Mouse (Mus musculus): ENCODE results near the gene Gm45711.
"Not testable (repeated sequence)": the region's sequence is repeated elsewhere in the genome, so short reads cannot be mapped to it uniquely, and the experiment has no call there.

Gene Gm45711

DNA sequence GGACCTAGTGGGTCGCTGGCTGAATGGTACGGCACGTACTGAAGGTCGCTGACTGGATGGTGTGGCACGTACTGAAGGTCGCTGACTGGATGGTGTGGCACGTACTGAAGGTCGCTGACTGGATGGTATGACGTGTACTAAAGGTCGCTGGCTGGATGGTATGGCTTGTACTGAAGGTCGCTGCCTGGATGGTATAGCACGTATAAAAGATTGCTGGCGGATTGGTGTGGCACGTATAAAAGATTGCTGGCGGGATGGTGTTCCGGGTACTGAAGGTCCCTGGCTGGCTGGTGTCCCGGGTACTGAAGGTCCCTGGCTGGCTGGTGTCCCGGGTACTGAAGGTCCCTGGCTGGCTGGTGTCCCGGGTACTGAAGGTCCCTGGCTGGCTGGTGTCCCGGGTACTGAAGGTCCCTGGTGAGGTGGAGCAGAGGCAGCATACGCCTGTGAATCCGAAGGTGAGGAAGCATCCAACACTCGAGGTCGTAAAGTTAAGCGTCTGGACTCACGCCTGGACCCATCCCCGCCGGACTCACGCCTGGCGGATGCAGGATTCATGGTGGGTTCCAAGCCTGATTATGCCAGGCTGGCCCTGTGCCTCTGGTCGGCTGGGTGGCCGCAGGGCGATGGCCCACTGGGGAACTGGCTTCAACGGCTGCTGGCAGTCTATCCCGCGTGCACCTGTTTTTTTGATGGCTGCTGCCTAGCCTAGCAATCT, at the start of gene Gm45711, which contains the start of gene Cmtm1:
Gm45711 (minus strand) TSS at position 641 of the 715 bp plus-strand sequence.
Cmtm1 (minus strand) TSS at position 705 of the 715 bp plus-strand sequence.
- not testable (repeated sequence) for DNase-seq (ENCODE audit: low read depth in 2 of 2, low spot score in 2 of 2)

GRCm38 (mm10) chr8:104358637-104359036, 48.8 kb upstream of the Gm45711 start:
- DNase-seq (ENCODE audit: low read depth in 2 of 2, low spot score in 2 of 2): no peak

- no peak for DNase-seq (ENCODE audit: low read depth in 2 of 2, low spot score in 2 of 2)
Measured at GRCm38 (mm10) chr8:104354504-104354903, 44.6 kb upstream of the Gm45711 start.

- DNase-seq (ENCODE audit: low read depth in 2 of 2, low spot score in 2 of 2): no peak
Measured at GRCm38 (mm10) chr8:104353186-104353585, 43.3 kb upstream of the Gm45711 start.

GRCm38 (mm10) chr8:104350047-104350446, 40.2 kb upstream of the Gm45711 start:
- no peak for DNase-seq (ENCODE audit: low read depth in 2 of 2, low spot score in 2 of 2)

DNA sequence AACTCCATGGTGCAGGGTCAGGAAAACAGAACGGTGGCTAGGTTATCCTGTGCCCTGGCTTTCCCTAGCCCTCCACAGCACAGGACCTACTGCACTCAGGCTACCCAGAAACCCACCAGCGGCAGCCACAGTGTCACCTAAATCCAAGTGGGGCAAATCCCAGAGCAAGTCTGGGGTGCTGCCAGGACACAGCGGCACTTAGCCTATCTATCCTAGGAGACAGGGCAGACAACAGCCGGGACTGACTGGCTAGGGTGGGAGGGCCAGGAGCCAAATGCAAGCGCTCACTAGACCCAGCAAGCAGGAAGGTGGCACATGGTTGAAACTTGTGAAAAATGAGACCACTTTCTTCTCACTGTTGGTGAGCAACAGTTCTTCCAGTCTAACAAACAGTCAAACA, 39.1 kb upstream of the Gm45711 start:
- no peak for DNase-seq (ENCODE audit: low read depth in 2 of 2, low spot score in 2 of 2)

DNA sequence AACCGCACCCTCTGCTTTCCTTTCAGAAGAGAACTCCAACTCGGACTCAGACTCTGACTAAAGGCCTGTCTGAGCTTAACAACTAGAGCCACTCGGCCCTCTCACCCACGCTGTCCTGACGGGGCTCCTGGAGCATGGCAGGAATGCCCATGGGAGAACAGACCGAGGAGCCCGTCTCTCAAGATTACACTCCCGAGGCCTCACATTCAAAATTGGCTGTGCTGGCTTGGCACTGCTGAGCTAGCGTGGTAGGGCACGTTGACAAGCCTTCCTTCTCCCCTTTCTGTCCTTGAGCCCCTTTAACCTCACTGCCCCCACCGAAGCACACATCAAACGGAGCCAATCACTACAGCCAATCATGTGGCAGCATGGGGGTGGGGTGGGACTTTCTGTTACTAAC, 36.8 kb upstream of the Gm45711 start:
- DNase-seq (ENCODE audit: low read depth in 2 of 2, low spot score in 2 of 2): no peak

DNA sequence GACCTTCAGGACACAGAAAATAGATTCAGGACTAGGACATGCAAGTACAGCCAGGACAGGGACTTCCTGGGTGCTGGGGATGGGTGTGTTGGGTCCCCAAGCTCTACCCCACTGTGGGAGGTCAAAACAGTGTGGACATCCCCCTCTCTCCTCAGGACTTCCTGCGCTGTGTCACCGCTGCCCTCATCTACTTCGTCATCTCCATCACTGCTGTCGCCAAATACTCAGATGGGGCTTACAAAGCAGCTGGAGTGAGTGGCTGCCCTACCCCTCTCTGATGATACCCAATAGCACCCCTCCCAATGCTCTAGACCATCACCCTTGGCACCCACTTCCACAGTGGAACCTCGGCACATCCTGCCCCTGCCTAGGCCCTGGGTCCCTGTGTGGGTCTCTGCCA, 34.7 kb upstream of the Gm45711 start:
- DNase-seq (ENCODE audit: low read depth in 2 of 2, low spot score in 2 of 2): no peak

GRCm38 (mm10) chr8:104343957-104344356, 34.1 kb upstream of the Gm45711 start:
- peak; percentile 71 to 79 for DNase-seq (ENCODE audit: low read depth in 2 of 2, low spot score in 2 of 2)

DNA sequence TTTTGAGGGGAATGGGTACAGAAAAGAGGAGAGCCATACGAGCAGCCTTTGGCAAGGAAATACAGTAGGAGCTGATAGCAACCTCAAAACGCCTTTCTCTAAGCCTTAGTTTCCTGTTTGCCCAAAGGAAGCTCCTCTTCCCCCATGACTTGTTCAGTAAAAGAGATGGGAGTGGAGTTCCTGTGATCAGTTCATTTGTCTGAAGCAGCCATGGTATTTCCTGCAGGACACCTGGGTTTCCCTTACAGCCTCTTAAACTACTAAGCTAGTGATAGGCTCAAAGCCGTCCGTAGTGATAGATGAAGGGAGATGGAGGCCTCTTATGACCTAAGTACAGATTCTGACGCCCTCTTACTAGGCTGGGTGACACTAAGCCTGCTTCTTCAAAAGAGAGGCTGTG, 32.5 kb upstream of the Gm45711 start:
- no peak for DNase-seq (ENCODE audit: low read depth in 2 of 2, low spot score in 2 of 2)

DNA sequence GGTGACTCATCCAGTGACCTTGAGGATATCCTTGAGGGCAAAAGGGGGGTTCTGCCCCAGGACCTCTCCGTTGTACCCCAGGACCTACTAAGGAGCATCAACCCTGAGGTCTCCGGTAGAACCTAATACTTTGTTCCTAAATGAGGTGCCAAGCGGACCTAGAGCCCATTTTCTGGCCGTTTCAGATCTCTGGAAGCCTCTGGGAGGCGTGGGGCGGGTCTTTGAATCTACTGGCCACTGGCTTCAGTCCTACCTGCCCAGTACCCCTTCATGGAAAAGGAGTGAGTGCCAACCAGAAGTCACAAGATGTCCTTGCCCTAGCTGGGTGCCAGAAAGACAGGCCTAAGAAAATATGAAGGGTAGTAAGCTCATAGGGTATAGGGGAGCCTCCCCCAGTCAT, 31.8 kb upstream of the Gm45711 start:
- DNase-seq (ENCODE audit: low read depth in 2 of 2, low spot score in 2 of 2): no peak

- DNase-seq (ENCODE audit: low read depth in 2 of 2, low spot score in 2 of 2): no peak
Measured at GRCm38 (mm10) chr8:104341106-104341561, 31.3 kb upstream of the Gm45711 start.

DNA sequence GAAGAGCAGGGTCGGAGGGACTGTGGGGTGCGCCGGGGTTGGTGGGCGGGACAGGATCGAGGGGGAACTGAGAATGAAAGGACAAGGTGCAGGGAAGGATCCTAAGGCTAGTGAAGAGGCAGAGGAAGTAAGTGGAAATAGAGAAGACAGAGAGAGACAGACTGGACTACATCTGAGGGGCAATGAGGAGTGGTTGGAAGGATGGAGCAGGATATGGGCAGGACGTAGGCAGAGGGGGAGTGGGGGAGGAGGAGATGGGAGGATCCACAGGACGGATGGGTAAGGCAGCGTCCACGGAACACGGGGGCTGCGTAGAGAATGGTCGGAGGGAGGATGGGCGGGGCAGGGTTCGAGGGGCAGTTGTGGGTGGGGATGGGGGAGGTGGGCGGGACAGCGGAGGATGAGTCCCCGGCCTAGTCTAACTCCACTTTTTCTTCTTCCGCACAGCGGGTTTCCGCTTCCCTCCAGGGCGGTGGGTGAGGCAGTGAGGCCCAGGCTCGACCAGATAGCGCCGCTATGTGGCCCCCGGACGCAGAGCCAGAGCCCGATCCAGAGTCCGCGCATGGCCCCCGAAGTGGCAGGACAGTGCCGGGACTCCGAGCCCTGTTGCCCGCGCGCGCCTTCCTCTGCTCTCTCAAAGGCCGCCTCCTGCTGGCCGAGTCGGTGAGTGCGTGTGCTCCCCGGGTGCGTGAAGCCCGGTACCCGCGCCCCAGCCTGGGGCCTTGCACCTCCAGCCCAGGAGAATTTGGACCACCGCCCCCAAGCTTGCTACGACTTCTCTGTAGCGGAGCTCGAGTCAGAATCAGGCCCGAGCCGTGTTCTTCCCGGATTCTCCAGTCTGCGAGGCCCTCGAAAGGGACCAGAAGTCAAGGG, 30.6 kb upstream of the Gm45711 start:
- DNase-seq (ENCODE audit: low read depth in 2 of 2, low spot score in 2 of 2): peak; percentile 70 to 76

GRCm38 (mm10) chr8:104339983-104340232, 30.0 kb upstream of the Gm45711 start:
- DNase-seq (ENCODE audit: low read depth in 2 of 2, low spot score in 2 of 2): no peak

DNA sequence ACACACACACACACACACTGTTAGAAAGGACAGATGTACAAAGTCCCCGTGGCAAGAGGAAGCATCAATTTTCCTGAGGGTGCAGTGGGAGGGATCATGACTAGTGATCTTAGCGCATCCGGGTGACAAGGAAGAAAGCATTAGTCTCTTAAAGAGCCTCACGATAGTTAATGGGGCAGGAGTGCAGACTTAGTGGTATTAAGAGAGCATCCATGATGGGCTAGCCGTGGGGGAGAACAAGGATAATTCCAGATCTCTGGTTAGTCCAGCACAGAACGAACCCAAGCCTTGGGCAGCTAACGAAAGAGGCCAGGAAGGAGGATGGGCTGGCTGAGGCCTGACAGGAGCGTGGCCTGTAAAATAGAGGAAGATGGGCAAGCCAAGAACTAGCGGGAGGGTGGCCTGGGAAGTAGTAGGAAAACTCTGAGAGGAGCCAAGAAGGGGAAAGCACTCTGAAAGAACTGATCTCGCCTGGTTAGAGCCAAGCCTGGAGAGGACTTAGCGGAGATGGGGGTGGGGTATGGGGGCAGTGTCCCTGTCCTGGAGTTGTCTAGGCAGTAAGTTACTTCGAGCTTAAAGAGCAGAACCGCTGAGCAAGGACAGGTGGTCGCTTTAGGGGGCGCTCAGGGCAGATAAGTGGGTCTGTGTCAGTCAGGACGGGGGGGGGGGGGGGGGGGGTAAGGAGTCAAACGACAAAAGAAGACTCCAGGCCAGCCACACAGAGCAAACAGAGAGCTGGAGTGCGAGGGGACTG, 29.5 kb upstream of the Gm45711 start, which contains the start of gene Cmtm3:
Cmtm3 (plus strand) TSS at position 182 of the 754 bp plus-strand sequence.
- DNase-seq (ENCODE audit: low read depth in 2 of 2, low spot score in 2 of 2): no peak

GRCm38 (mm10) chr8:104337890-104338289, 28.0 kb upstream of the Gm45711 start:
- peak in 1 of 2 experiments; percentile 19 for DNase-seq (ENCODE audit: low read depth in 2 of 2, low spot score in 2 of 2)

- DNase-seq (ENCODE audit: low read depth in 2 of 2, low spot score in 2 of 2): no peak
Measured at GRCm38 (mm10) chr8:104336806-104337205, 26.9 kb upstream of the Gm45711 start.

DNA sequence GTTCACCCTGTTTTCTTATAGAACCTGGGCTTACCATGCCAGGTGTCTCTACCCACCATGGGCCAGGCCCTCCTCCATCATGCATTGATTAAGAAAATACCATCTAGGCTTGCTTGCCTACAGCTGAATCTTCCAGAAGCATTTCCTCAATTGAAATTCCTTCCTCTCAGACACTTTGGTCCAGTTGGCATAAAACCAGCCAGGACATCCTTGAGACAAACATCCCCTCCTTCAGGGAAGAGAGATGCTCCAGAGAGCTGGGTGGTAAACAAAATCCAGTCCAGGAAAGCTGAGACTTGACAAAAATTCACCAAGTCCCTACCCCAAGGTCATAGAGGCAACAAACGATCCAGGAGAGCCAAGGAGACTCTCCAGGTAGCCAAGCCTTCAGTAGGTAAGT, 24.3 kb upstream of the Gm45711 start:
- no peak for DNase-seq (ENCODE audit: low read depth in 2 of 2, low spot score in 2 of 2)

GRCm38 (mm10) chr8:104333786-104334185, 23.9 kb upstream of the Gm45711 start:
- DNase-seq (ENCODE audit: low read depth in 2 of 2, low spot score in 2 of 2): no peak

GRCm38 (mm10) chr8:104332665-104333631, 23.1 kb upstream of the Gm45711 start:
- no peak for DNase-seq (ENCODE audit: low read depth in 2 of 2, low spot score in 2 of 2)

Data from CD8-positive naive resting alpha-beta T cell, adult 2 months (primary cell).